Mouse (Mus musculus) heart, postnatal 0 days (tissue): ENCODE results near the gene Pla2r1.

ENCODE experiments used
- CTCF ChIP-seq: IDR thresholded peaks from 2 replicates; pipeline ENCODE4 v1.5.1; 2016; ENCODE audit warnings: antibody characterized with exemption, control low read depth, low read depth
- EP300 ChIP-seq: IDR thresholded peaks from 2 replicates; pipeline ENCODE4 v1.6.1; 2016; ENCODE audit warnings: antibody characterized with exemption, low read depth

DNA sequence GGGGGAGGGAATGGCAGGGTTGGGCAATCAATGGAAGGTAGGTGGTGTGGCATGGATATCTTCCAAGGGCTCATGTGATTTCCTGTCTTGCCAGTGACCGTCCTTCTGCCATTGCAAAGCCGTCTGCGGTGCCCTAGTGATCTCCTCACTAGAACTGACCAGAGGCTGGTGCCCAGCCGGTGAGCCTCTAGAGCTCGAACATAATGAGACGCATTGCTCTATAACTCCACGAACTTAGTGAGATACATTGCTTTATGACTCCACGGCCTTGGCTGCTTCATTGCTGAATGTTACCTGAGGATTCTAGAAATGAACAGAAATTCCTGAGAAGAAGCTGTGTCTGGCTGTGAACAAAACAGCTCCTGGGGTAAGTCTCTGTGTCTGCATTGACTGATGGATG lies 12.8 kb downstream of the Pla2r1 start:
- TF ChIP-seq EP300 (no peak), CTCF (no peak)
